Mouse (Mus musculus): Measurements from ENCODE around the gene Cachd1.

The Cachd1 gene

GRCm38 (mm10) chr4:100776043-100776870, at the start of gene Cachd1:
Gene Cachd1, plus strand, starts transcription at chr4:100776675.
- DNase-seq (ENCODE audit: low spot score), result no peak

GRCm38 (mm10) chr4:100728896-100729479, 47.5 kb upstream of the Cachd1 start:
- peak; percentile 0 for DNase-seq (ENCODE audit: low spot score)

GRCm38 (mm10) chr4:100735098-100735935, 41.2 kb upstream of the Cachd1 start:
- no peak for DNase-seq (ENCODE audit: low spot score)

GRCm38 (mm10) chr4:100735936-100736349, 40.5 kb upstream of the Cachd1 start:
- no peak for DNase-seq (ENCODE audit: low spot score)

- DNase-seq (ENCODE audit: low spot score), result no peak
Observed at GRCm38 (mm10) chr4:100743615-100744014, 32.9 kb upstream of the Cachd1 start.

- no peak for DNase-seq (ENCODE audit: low spot score)
Observed at GRCm38 (mm10) chr4:100752278-100752677, 24.2 kb upstream of the Cachd1 start.

- no peak for DNase-seq (ENCODE audit: low spot score)
Observed at GRCm38 (mm10) chr4:100755632-100756031, 20.8 kb upstream of the Cachd1 start.

GRCm38 (mm10) chr4:100756499-100756898, 20.0 kb upstream of the Cachd1 start:
- no peak for DNase-seq (ENCODE audit: low spot score)

GRCm38 (mm10) chr4:100758265-100758898, 18.1 kb upstream of the Cachd1 start:
- no peak for DNase-seq (ENCODE audit: low spot score)

GRCm38 (mm10) chr4:100759603-100760002, 16.9 kb upstream of the Cachd1 start:
- no peak for DNase-seq (ENCODE audit: low spot score)

- no peak for DNase-seq (ENCODE audit: low spot score)
Observed at GRCm38 (mm10) chr4:100760416-100760815, 16.1 kb upstream of the Cachd1 start.

- no peak for DNase-seq (ENCODE audit: low spot score)
Observed at GRCm38 (mm10) chr4:100768606-100769005, 7.9 kb upstream of the Cachd1 start.

GRCm38 (mm10) chr4:100776871-100777375, 448 bp downstream of the Cachd1 start:
- DNase-seq (ENCODE audit: low spot score), result no peak

- DNase-seq (ENCODE audit: low spot score), result no peak
Observed at GRCm38 (mm10) chr4:100777376-100778041, 1.0 kb downstream of the Cachd1 start.

- DNase-seq (ENCODE audit: low spot score), result no peak
Observed at GRCm38 (mm10) chr4:100778082-100778481, 1.6 kb downstream of the Cachd1 start.

GRCm38 (mm10) chr4:100779023-100779422, 2.5 kb downstream of the Cachd1 start:
- DNase-seq (ENCODE audit: low spot score), result no peak

- DNase-seq (ENCODE audit: low spot score), result no peak
Observed at GRCm38 (mm10) chr4:100779695-100780094, 3.2 kb downstream of the Cachd1 start.

GRCm38 (mm10) chr4:100780911-100781310, 4.4 kb downstream of the Cachd1 start:
- no peak for DNase-seq (ENCODE audit: low spot score)

GRCm38 (mm10) chr4:100782348-100782747, 5.9 kb downstream of the Cachd1 start:
- DNase-seq (ENCODE audit: low spot score), result no peak

GRCm38 (mm10) chr4:100782891-100783290, 6.4 kb downstream of the Cachd1 start:
- no peak for DNase-seq (ENCODE audit: low spot score)

GRCm38 (mm10) chr4:100787201-100787600, 10.7 kb downstream of the Cachd1 start:
- DNase-seq (ENCODE audit: low spot score), result no peak

Data from c-Kit-positive CD71-positive TER-119-positive erythroid progenitor cells, embryonic 14.5 days (primary cell).